Mouse (Mus musculus) yolk sac, embryonic 10.5 days (tissue): ENCODE measurements around the gene Thsd7b.
"Not testable (repeated sequence)": the region's sequence is repeated elsewhere in the genome, so short reads cannot be mapped to it uniquely, and the experiment has no call there.

ENCODE experiments used
- DNase-seq: peaks from one replicate; pipeline ENCODE4 v3.0.0-alpha.2; 2017; ENCODE audit warnings: low spot score

Thsd7b gene

GRCm38 (mm10) chr1:129644252-129644861, 371.3 kb downstream of the Thsd7b start:
- DNase-seq: no peak

GRCm38 (mm10) chr1:129651448-129651847, 378.3 kb downstream of the Thsd7b start:
- not testable (repeated sequence) for DNase-seq

GRCm38 (mm10) chr1:129658045-129658444, 384.9 kb downstream of the Thsd7b start:
- no peak for DNase-seq

- DNase-seq: no peak
These were observed 402.8 kb downstream of the Thsd7b start for GRCm38 (mm10) chr1:129675878-129676277.

GRCm38 (mm10) chr1:129678851-129679250, 405.7 kb downstream of the Thsd7b start:
- no peak for DNase-seq

GRCm38 (mm10) chr1:129705701-129706100, 432.6 kb downstream of the Thsd7b start:
- no peak for DNase-seq

- no peak for DNase-seq
These were observed 439.6 kb downstream of the Thsd7b start for GRCm38 (mm10) chr1:129712706-129713105.

GRCm38 (mm10) chr1:129713571-129713970, 440.5 kb downstream of the Thsd7b start:
- no peak for DNase-seq

GRCm38 (mm10) chr1:129719592-129719991, 446.5 kb downstream of the Thsd7b start:
- DNase-seq: no peak

- no peak for DNase-seq
These were observed 458.9 kb downstream of the Thsd7b start for GRCm38 (mm10) chr1:129731991-129732390.

GRCm38 (mm10) chr1:129747595-129747994, 474.5 kb downstream of the Thsd7b start:
- DNase-seq: no peak

- DNase-seq: no peak
These were observed 483.6 kb downstream of the Thsd7b start for GRCm38 (mm10) chr1:129756548-129757240.

GRCm38 (mm10) chr1:129759003-129759402, 485.9 kb downstream of the Thsd7b start:
- no peak for DNase-seq

- DNase-seq: no peak
These were observed 488.1 kb downstream of the Thsd7b start for GRCm38 (mm10) chr1:129761234-129761633.

- no peak for DNase-seq
These were observed 491.6 kb downstream of the Thsd7b start for GRCm38 (mm10) chr1:129764748-129765147.

- no peak for DNase-seq
These were observed 504.0 kb downstream of the Thsd7b start for GRCm38 (mm10) chr1:129777055-129777454.

GRCm38 (mm10) chr1:129779506-129779905, 506.4 kb downstream of the Thsd7b start:
- DNase-seq: no peak

GRCm38 (mm10) chr1:129780589-129780988, 507.5 kb downstream of the Thsd7b start:
- no peak for DNase-seq

- no peak for DNase-seq
These were observed 525.4 kb downstream of the Thsd7b start for GRCm38 (mm10) chr1:129798519-129798918.

- no peak for DNase-seq
These were observed 553.8 kb downstream of the Thsd7b start for GRCm38 (mm10) chr1:129826927-129827326.

GRCm38 (mm10) chr1:129837324-129837723, 564.2 kb downstream of the Thsd7b start:
- no peak for DNase-seq

- no peak for DNase-seq
These were observed 564.7 kb downstream of the Thsd7b start for GRCm38 (mm10) chr1:129837776-129838175.

GRCm38 (mm10) chr1:129838486-129838885, 565.4 kb downstream of the Thsd7b start:
- DNase-seq: no peak

- DNase-seq: no peak
These were observed 570.3 kb downstream of the Thsd7b start for GRCm38 (mm10) chr1:129843416-129843815.
